Mouse (Mus musculus): Measurements from ENCODE around the gene Rtca.
A peak's percentile ranks its signal among the peaks of the same experiment; 100 is the strongest.

Gene Rtca

DNA sequence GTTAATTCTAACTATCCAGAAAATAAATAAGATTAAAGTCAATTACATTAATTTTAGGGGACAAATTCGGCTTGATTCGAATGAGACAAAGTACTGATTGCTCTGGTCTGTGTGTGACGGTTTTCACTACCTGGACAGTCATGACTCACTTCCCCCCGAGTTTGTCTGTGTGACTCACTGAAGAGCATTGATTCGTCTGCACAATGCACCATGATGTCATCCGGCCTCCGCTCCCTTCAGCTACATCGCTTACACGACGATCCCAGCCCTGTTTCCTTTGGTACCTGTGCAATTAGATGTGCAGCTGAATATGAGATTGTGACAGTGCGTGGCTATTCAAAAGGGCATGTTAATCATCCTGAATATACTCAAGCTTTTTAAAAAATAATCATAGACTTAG is 33.4 kb downstream of the Rtca start:
- no peak for DNase-seq

DNA sequence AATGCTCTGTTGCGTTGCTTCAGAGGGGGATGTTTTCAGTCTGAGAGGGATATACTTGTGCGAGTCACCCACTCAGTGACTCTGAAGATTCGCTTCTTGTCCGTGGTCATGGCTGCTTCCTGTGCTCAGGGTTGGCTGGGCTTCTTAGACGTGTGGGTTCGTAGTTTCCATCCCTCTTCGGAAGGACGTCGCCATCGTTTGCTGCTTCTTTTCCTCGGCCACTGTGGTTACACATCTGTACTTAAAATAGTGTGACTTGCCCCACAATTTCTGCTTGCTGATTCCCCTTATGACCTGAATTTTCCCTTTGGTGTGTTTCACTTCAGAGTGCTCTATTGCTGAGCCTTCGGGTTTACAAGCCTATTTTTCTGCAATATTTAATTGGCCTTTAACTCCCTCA is 42.3 kb downstream of the Rtca start:
- DNase-seq, result no peak

DNA sequence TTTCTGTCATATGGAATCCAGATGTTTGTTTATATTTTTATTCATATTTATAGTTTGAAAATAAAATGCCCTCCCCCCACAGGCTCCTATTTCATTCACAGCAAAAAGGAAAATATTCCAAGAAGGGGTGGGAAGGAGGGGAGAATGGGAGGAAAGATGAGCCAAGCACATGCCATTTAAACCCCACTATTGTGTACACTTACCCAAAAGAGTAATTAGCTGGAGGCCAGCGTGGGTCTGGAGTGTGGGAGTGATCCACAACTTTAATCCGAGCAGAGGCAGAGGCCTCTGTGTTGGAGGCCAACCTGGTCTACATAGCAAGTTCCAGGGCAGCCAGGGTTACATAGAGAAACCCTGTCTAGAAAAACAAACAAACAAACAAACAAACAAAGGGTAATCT is 43.7 kb downstream of the Rtca start:
- DNase-seq, result no peak

- DNase-seq, result no peak
Observed at GRCm38 (mm10) chr3:116461053-116461452, 47.0 kb downstream of the Rtca start.

DNA sequence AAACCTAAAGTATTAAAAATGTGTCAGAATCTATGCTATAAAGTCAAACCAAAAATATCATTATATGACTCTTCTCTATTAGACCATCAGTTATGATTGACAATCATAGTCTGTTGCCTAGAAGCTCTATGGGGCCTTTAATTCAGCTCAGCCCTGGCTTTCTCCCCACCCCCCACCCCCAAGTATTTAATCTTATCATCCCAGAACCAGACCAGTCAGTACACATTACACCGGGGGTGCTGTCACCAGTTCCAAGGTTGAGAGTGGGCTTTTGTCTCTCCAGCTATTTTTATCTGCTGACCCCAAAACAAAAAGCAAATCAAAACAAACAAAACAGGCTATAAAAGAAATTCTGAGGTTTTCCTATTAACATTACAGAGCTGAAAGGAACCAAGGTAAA is 53.5 kb downstream of the Rtca start:
- no peak for DNase-seq

GRCm38 (mm10) chr3:116450741-116451140 is 57.3 kb downstream of the Rtca start:
- DNase-seq, result no peak

- peak; percentile 30 to 40 for DNase-seq
Observed at GRCm38 (mm10) chr3:116444327-116444726, 63.7 kb downstream of the Rtca start.

DNA sequence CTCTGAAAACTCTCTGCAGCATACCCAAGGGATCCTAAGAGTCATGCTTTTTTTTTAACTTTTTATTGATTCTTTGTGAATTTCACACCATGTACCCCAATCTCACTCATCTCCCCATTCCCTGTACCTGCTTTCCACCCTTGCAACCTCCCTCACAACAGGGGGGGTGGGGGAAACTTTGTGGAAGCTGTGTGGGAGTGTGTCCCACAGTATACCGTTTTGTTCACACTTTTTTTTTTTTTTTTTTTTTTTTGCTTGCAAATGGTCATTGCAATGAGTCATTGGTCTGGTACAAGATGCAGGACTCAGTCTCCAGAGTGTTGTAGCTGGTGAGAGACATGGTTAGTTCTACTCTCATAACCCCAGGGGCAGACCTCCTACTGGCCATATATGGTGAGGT is 65.2 kb downstream of the Rtca start:
- no peak for DNase-seq

- no peak for DNase-seq
Observed at GRCm38 (mm10) chr3:116441518-116442205, 66.3 kb downstream of the Rtca start.

DNA sequence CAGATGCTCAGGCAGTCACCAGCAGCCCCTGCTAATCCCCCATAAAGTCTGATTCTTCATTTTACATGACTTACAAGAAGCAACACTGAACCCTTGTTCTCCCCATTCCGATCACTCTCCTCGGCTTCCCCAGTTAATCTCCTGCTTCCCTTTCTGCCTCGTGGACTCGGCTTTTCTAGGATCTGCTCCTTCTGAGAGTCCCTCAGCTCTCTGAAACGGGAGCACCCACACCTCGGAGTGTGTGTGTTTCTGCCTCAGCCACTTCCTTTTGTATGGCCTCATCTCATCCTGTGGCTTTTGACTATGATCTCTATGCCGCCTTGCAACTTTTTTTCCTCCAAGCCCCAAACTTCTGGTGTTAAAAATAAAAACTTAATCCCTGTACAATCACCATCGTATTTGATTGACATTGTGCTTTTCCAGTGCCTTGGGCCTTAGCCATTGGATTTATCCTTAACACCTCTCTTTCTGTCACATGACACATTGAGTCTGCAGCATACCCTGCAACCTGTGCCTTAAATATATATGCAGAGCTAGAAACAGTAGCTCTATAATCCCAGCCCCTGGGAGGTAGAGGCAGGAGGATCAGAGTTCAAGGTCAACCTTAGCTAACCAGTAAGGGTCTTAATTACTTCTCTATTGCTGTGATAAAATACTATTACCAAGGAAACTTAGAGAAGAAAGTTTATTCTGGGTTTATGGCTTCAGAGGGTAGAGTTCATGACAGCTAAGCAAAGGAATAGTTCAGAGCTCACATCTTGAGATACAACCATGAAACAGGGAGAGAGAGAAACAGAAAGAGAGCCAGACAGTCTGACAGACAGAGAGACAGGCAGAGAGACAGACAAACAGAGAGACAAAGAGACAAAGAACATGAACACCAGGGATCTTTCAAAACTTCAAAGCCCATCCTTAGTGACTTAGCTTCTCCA is 67.7 kb downstream of the Rtca start:
- DNase-seq, result no peak
